Mouse (Mus musculus): ENCODE measurements around the gene Mfap3. TPM values are rescaled to one million over a fixed set of nuclear protein-coding genes. Genes with fewer than 3 reads are reported as not detected.

The Mfap3 gene
- polyA plus RNA-seq, 1 experiment from 2014 or later, result 40.0 TPM

- WGBS, result 86% methylated on average over 5 of the region's 5 CpGs
- H3K27me3 ChIP-seq, result no peaks in the 10 kb centered on the region
- no peaks in the 10 kb centered on the region for H3K4me1 ChIP-seq
- no peak overlapping the region for H3K9ac ChIP-seq
- no peak overlapping the region for H3K27ac ChIP-seq (replicated peaks)
- no peak overlapping the region for H3K4me2 ChIP-seq (replicated peaks)
- no peak for ATAC-seq (ENCODE audit: insufficient number of reproducible peaks, low FRiP score, low TSS enrichment, low read depth)
- H3K4me3 ChIP-seq (replicated peaks), result no peak overlapping the region
- no peaks in the 10 kb centered on the region for H3K9me3 ChIP-seq (replicated peaks)
- peaks cover 68% of the 10 kb centered on the region for H3K36me3 ChIP-seq
Observed at GRCm38 (mm10) chr11:57503155-57503554, 15.3 kb upstream of the Mfap3 start.

- Histone ChIP-seq H3K9ac (no peak overlapping the region), H3K27me3 (no peaks in the 10 kb centered on the region), H3K36me3 (peaks cover 66% of the 10 kb centered on the region), H3K4me2 (replicated peaks) (no peak overlapping the region), H3K4me3 (replicated peaks) (no peak overlapping the region), H3K9me3 (replicated peaks) (no peaks in the 10 kb centered on the region), H3K27ac (replicated peaks) (no peak overlapping the region), H3K4me1 (no peaks in the 10 kb centered on the region)
- 82% methylated on average over 6 of the region's 6 CpGs for WGBS
- no peak for ATAC-seq (ENCODE audit: insufficient number of reproducible peaks, low FRiP score, low TSS enrichment, low read depth)
Observed at GRCm38 (mm10) chr11:57506899-57507298, 11.6 kb upstream of the Mfap3 start.

GRCm38 (mm10) chr11:57515218-57515617 is 3.2 kb upstream of the Mfap3 start:
- Histone ChIP-seq H3K27ac (replicated peaks) (no peak overlapping the region), H3K9ac (no peak overlapping the region), H3K36me3 (peaks cover 29% of the 10 kb centered on the region), H3K4me1 (peaks cover 16% of the 10 kb centered on the region), H3K4me2 (replicated peaks) (no peak overlapping the region), H3K27me3 (no peaks in the 10 kb centered on the region), H3K4me3 (replicated peaks) (no peak overlapping the region), H3K9me3 (replicated peaks) (no peaks in the 10 kb centered on the region)
- ATAC-seq (ENCODE audit: insufficient number of reproducible peaks, low FRiP score, low TSS enrichment, low read depth), result no peak
- WGBS, result 87% methylated on average over 5 of the region's 5 CpGs

GRCm38 (mm10) chr11:57516946-57517441 is 1.5 kb upstream of the Mfap3 start:
- peaks cover 15% of the 10 kb centered on the region for H3K36me3 ChIP-seq
- H3K9ac ChIP-seq, result no peak overlapping the region
- 68% methylated on average over 5 of the region's 5 CpGs for WGBS
- no peak overlapping the region for H3K27ac ChIP-seq (replicated peaks)
- ATAC-seq (ENCODE audit: insufficient number of reproducible peaks, low FRiP score, low TSS enrichment, low read depth), result no peak
- peak overlapping the region; percentile 94; the same call in 1 of the 2 replicates for H3K4me3 ChIP-seq (replicated peaks)
- no peaks in the 10 kb centered on the region for H3K9me3 ChIP-seq (replicated peaks)
- no peaks in the 10 kb centered on the region for H3K27me3 ChIP-seq
- H3K4me2 ChIP-seq (replicated peaks), result no peak overlapping the region
- H3K4me1 ChIP-seq, result peaks cover 16% of the 10 kb centered on the region

- H3K27me3 ChIP-seq, result no peaks in the 10 kb centered on the region
- H3K4me1 ChIP-seq, result peaks cover 16% of the 10 kb centered on the region
- peak overlapping the region; percentile 59 for H3K4me2 ChIP-seq (replicated peaks)
- 0 out of 2 replicates have a peak, but pooled peaks cover 4% of the 10 kb centered on the region for H3K36me3 ChIP-seq
- peak overlapping the region; percentile 94 for H3K4me3 ChIP-seq (replicated peaks)
- H3K27ac ChIP-seq (replicated peaks), result peak overlapping the region; percentile 86
- 0 out of 2 replicates have a peak, but pooled peaks have one; percentile 12 for ATAC-seq (ENCODE audit: insufficient number of reproducible peaks, low FRiP score, low TSS enrichment, low read depth)
- H3K9ac ChIP-seq, result peak overlapping the region; percentile 75
- 0% methylated on average over 16 of the region's 16 CpGs for WGBS
- H3K9me3 ChIP-seq (replicated peaks), result no peaks in the 10 kb centered on the region
Observed at GRCm38 (mm10) chr11:57518751-57519148, 286 bp downstream of the Mfap3 start.

GRCm38 (mm10) chr11:57519304-57519703 is 840 bp downstream of the Mfap3 start:
- no peak for ATAC-seq (ENCODE audit: insufficient number of reproducible peaks, low FRiP score, low TSS enrichment, low read depth)
- 62% methylated on average over 5 of the region's 5 CpGs for WGBS
- no peaks in the 10 kb centered on the region for H3K27me3 ChIP-seq

GRCm38 (mm10) chr11:57521206-57521605 is 2.7 kb downstream of the Mfap3 start:
- Histone ChIP-seq H3K4me3 (replicated peaks) (no peak overlapping the region), H3K4me1 (peaks cover 16% of the 10 kb centered on the region), H3K36me3 (0 out of 2 replicates have a peak, but pooled peaks cover 4% of the 10 kb centered on the region), H3K9ac (no peak overlapping the region), H3K4me2 (replicated peaks) (no peak overlapping the region), H3K9me3 (replicated peaks) (no peaks in the 10 kb centered on the region), H3K27ac (replicated peaks) (no peak overlapping the region), H3K27me3 (no peaks in the 10 kb centered on the region)
- 93% methylated on average over 3 of the region's 3 CpGs for WGBS
- ATAC-seq (ENCODE audit: insufficient number of reproducible peaks, low FRiP score, low TSS enrichment, low read depth), result no peak

More at GRCm38 (mm10) chr11:57519304-57519703, 840 bp downstream of the Mfap3 start:
- Histone ChIP-seq H3K4me2 (replicated peaks) (peak overlapping the region; percentile 59), H3K36me3 (0 out of 2 replicates have a peak, but pooled peaks cover 4% of the 10 kb centered on the region), H3K9me3 (replicated peaks) (no peaks in the 10 kb centered on the region), H3K27ac (replicated peaks) (no peak overlapping the region), H3K4me1 (peaks cover 16% of the 10 kb centered on the region), H3K4me3 (replicated peaks) (peak overlapping the region; percentile 94), H3K9ac (peak overlapping the region; percentile 75; the same call in 1 of the 2 replicates)

- H3K4me2 ChIP-seq (replicated peaks), result no peak overlapping the region
- H3K36me3 ChIP-seq, result 0 out of 2 replicates have a peak, but pooled peaks cover 4% of the 10 kb centered on the region
- peaks cover 12% of the 10 kb centered on the region for H3K4me1 ChIP-seq
- WGBS, result 81% methylated on average over 7 of the region's 7 CpGs
- H3K4me3 ChIP-seq (replicated peaks), result no peak overlapping the region
- no peaks in the 10 kb centered on the region for H3K27me3 ChIP-seq
- no peak overlapping the region for H3K9ac ChIP-seq
- H3K9me3 ChIP-seq (replicated peaks), result no peaks in the 10 kb centered on the region
- no peak for ATAC-seq (ENCODE audit: insufficient number of reproducible peaks, low FRiP score, low TSS enrichment, low read depth)
- no peak overlapping the region; the same call in 1 of the 2 replicates for H3K27ac ChIP-seq (replicated peaks)
Observed at GRCm38 (mm10) chr11:57522046-57522445, 3.6 kb downstream of the Mfap3 start.

GRCm38 (mm10) chr11:57523418-57523817 is 5.0 kb downstream of the Mfap3 start:
- H3K4me3 ChIP-seq (replicated peaks), result no peak overlapping the region
- no peaks in the 10 kb centered on the region for H3K9me3 ChIP-seq (replicated peaks)
- H3K4me2 ChIP-seq (replicated peaks), result no peak overlapping the region
- ATAC-seq (ENCODE audit: insufficient number of reproducible peaks, low FRiP score, low TSS enrichment, low read depth), result no peak
- peaks cover 10% of the 10 kb centered on the region; the same call in 1 of the 2 replicates for H3K36me3 ChIP-seq
- H3K4me1 ChIP-seq, result peaks cover 6% of the 10 kb centered on the region
- H3K27ac ChIP-seq (replicated peaks), result no peak overlapping the region
- WGBS, result 88% methylated on average over 3 of the region's 3 CpGs
- H3K9ac ChIP-seq, result no peak overlapping the region
- H3K27me3 ChIP-seq, result no peaks in the 10 kb centered on the region

- H3K4me1 ChIP-seq, result no peaks in the 10 kb centered on the region
- no peak for ATAC-seq (ENCODE audit: insufficient number of reproducible peaks, low FRiP score, low TSS enrichment, low read depth)
- H3K4me2 ChIP-seq (replicated peaks), result no peak overlapping the region
- no peak overlapping the region for H3K27ac ChIP-seq (replicated peaks)
- no peaks in the 10 kb centered on the region for H3K9me3 ChIP-seq (replicated peaks)
- H3K27me3 ChIP-seq, result no peaks in the 10 kb centered on the region
- H3K9ac ChIP-seq, result no peak overlapping the region
- H3K4me3 ChIP-seq (replicated peaks), result no peak overlapping the region
- H3K36me3 ChIP-seq, result peaks cover 20% of the 10 kb centered on the region
Observed at GRCm38 (mm10) chr11:57524597-57524996, 6.1 kb downstream of the Mfap3 start.

GRCm38 (mm10) chr11:57525900-57526299 is 7.4 kb downstream of the Mfap3 start:
- Histone ChIP-seq H3K9ac (no peak overlapping the region), H3K4me3 (replicated peaks) (no peak overlapping the region), H3K36me3 (peaks cover 30% of the 10 kb centered on the region), H3K4me1 (no peaks in the 10 kb centered on the region), H3K27me3 (no peaks in the 10 kb centered on the region), H3K27ac (replicated peaks) (no peak overlapping the region), H3K4me2 (replicated peaks) (no peak overlapping the region), H3K9me3 (replicated peaks) (no peaks in the 10 kb centered on the region)
- no peak for ATAC-seq (ENCODE audit: insufficient number of reproducible peaks, low FRiP score, low TSS enrichment, low read depth)
- 88% methylated on average over 3 of the region's 3 CpGs for WGBS

- no peak overlapping the region for H3K4me2 ChIP-seq (replicated peaks)
- no peak overlapping the region for H3K4me3 ChIP-seq (replicated peaks)
- H3K27me3 ChIP-seq, result no peaks in the 10 kb centered on the region
- H3K9me3 ChIP-seq (replicated peaks), result no peaks in the 10 kb centered on the region
- H3K9ac ChIP-seq, result no peak overlapping the region
- no peaks in the 10 kb centered on the region for H3K4me1 ChIP-seq
- peaks cover 44% of the 10 kb centered on the region for H3K36me3 ChIP-seq
- WGBS, result 83% methylated on average over 4 of the region's 4 CpGs
- no peak overlapping the region for H3K27ac ChIP-seq (replicated peaks)
- ATAC-seq (ENCODE audit: insufficient number of reproducible peaks, low FRiP score, low TSS enrichment, low read depth), result no peak
Observed at GRCm38 (mm10) chr11:57527506-57527905, 9.0 kb downstream of the Mfap3 start.

Measured in embryonic facial prominence, embryonic 15.5 days (tissue).